Mouse (Mus musculus): ENCODE results near the gene Pld2. TPM values are rescaled to one million over a fixed set of nuclear protein-coding genes. Genes with fewer than 3 reads are reported as not detected.
A peak's percentile ranks its signal among the peaks of the same experiment; 100 is the strongest.

Gene Pld2
- total and polyA plus RNA-seq, 2 experiments from 2014 or later, result 17.7 to 64.3 TPM

- H3K4me3 ChIP-seq (ENCODE audit: low read length), result peak overlapping the region; percentile 63
- H3K27ac ChIP-seq, result peak overlapping the region; percentile 67; the same call in 1 of the 2 replicates
- 15% methylated on average over 9 of the region's 9 CpGs for WGBS
These were observed 441 bp upstream of the Pld2 start for GRCm38 (mm10) chr11:70539423-70539822.

GRCm38 (mm10) chr11:70540928-70541327 is 1.1 kb downstream of the Pld2 start:
- WGBS, result 88% methylated on average over 7 of the region's 7 CpGs

More at GRCm38 (mm10) chr11:70539423-70539822, 441 bp upstream of the Pld2 start:
- DNase-seq (ENCODE audit: low spot score) (no peak), ATAC-seq (no peak)
- no peaks in the 10 kb centered on the region for H3K36me3 ChIP-seq (ENCODE audit: insufficient read depth, low read length)
- no peaks in the 10 kb centered on the region for H3K27me3 ChIP-seq (ENCODE audit: insufficient read depth, low read length)
- TF ChIP-seq CTCF (IDR thresholded peaks at IDR 0.05; ENCODE audit: low read depth), result no peak
- peak overlapping the region; percentile 78 for H3K4me2 ChIP-seq (ENCODE audit: low read depth, low read length)
- H3K9ac ChIP-seq (replicated peaks; ENCODE audit: low read length), result peak overlapping the region; percentile 70
- H3K4me1 ChIP-seq (ENCODE audit: insufficient read depth, low read length), result no peaks in the 10 kb centered on the region
- H3K9me3 ChIP-seq (ENCODE audit: low read length), result no peaks in the 10 kb centered on the region

GRCm38 (mm10) chr11:70541415-70541814 is 1.6 kb downstream of the Pld2 start:
- Histone ChIP-seq H3K4me2 (ENCODE audit: low read depth, low read length) (peak overlapping the region; percentile 78), H3K27me3 (ENCODE audit: insufficient read depth, low read length) (no peaks in the 10 kb centered on the region), H3K9ac (replicated peaks; ENCODE audit: low read length) (peak overlapping the region; percentile 70; the same call in 1 of the 2 replicates), H3K9me3 (ENCODE audit: low read length) (no peaks in the 10 kb centered on the region), H3K4me3 (ENCODE audit: low read length) (peak overlapping the region; percentile 63; the same call in 1 of the 2 replicates), H3K4me1 (ENCODE audit: insufficient read depth, low read length) (no peaks in the 10 kb centered on the region), H3K27ac (peak overlapping the region; percentile 45), H3K36me3 (ENCODE audit: insufficient read depth, low read length) (no peaks in the 10 kb centered on the region)
- TF ChIP-seq CTCF (IDR thresholded peaks at IDR 0.05; ENCODE audit: low read depth), result no peak
- ATAC-seq, result peak; percentile 61; the same call in 1 of the 2 replicates
- 48% methylated on average over 5 of the region's 5 CpGs for WGBS
- peak; percentile 65 for DNase-seq (ENCODE audit: low spot score)

More at GRCm38 (mm10) chr11:70540928-70541327, 1.1 kb downstream of the Pld2 start:
- H3K9me3 ChIP-seq (ENCODE audit: low read length), result no peaks in the 10 kb centered on the region
- no peak for TF ChIP-seq CTCF (IDR thresholded peaks at IDR 0.05; ENCODE audit: low read depth)
- peak overlapping the region; percentile 63 for H3K4me3 ChIP-seq (ENCODE audit: low read length)
- no peaks in the 10 kb centered on the region for H3K36me3 ChIP-seq (ENCODE audit: insufficient read depth, low read length)
- DNase-seq (ENCODE audit: low spot score), result no peak
- no peaks in the 10 kb centered on the region for H3K27me3 ChIP-seq (ENCODE audit: insufficient read depth, low read length)
- peak overlapping the region; percentile 78 for H3K4me2 ChIP-seq (ENCODE audit: low read depth, low read length)
- peak overlapping the region; percentile 70 for H3K9ac ChIP-seq (replicated peaks; ENCODE audit: low read length)
- H3K27ac ChIP-seq, result peak overlapping the region; percentile 36; the same call in 1 of the 2 replicates
- no peak for ATAC-seq
- H3K4me1 ChIP-seq (ENCODE audit: insufficient read depth, low read length), result no peaks in the 10 kb centered on the region

- 75% methylated on average over 7 of the region's 7 CpGs for WGBS
- Histone ChIP-seq H3K27ac (no peak overlapping the region), H3K4me1 (ENCODE audit: insufficient read depth, low read length) (no peaks in the 10 kb centered on the region), H3K4me3 (ENCODE audit: low read length) (no peak overlapping the region), H3K27me3 (ENCODE audit: insufficient read depth, low read length) (no peaks in the 10 kb centered on the region), H3K9me3 (ENCODE audit: low read length) (no peaks in the 10 kb centered on the region), H3K36me3 (ENCODE audit: insufficient read depth, low read length) (no peaks in the 10 kb centered on the region), H3K9ac (replicated peaks; ENCODE audit: low read length) (no peak overlapping the region), H3K4me2 (ENCODE audit: low read depth, low read length) (no peak overlapping the region)
- ATAC-seq, result no peak
- no peak for TF ChIP-seq CTCF (IDR thresholded peaks at IDR 0.05; ENCODE audit: low read depth)
- no peak for DNase-seq (ENCODE audit: low spot score)
These were observed 4.6 kb downstream of the Pld2 start for GRCm38 (mm10) chr11:70544496-70544895.

GRCm38 (mm10) chr11:70551526-70551925 is 11.7 kb downstream of the Pld2 start:
- H3K36me3 ChIP-seq (ENCODE audit: insufficient read depth, low read length), result no peaks in the 10 kb centered on the region; the same call in 1 of the 2 replicates
- H3K4me1 ChIP-seq (ENCODE audit: insufficient read depth, low read length), result no peaks in the 10 kb centered on the region
- DNase-seq (ENCODE audit: low spot score) (no peak), ATAC-seq (no peak)
- 88% methylated on average over 8 of the region's 8 CpGs for WGBS
- H3K27me3 ChIP-seq (ENCODE audit: insufficient read depth, low read length), result no peaks in the 10 kb centered on the region
- no peak for TF ChIP-seq CTCF (IDR thresholded peaks at IDR 0.05; ENCODE audit: low read depth)
- no peak overlapping the region for H3K4me2 ChIP-seq (ENCODE audit: low read depth, low read length)
- no peak overlapping the region for H3K9ac ChIP-seq (replicated peaks; ENCODE audit: low read length)
- no peak overlapping the region for H3K27ac ChIP-seq
- H3K4me3 ChIP-seq (ENCODE audit: low read length), result no peak overlapping the region
- no peaks in the 10 kb centered on the region for H3K9me3 ChIP-seq (ENCODE audit: low read length)

- Histone ChIP-seq H3K36me3 (ENCODE audit: insufficient read depth, low read length) (no peaks in the 10 kb centered on the region; the same call in 1 of the 2 replicates), H3K9me3 (ENCODE audit: low read length) (no peaks in the 10 kb centered on the region), H3K4me3 (ENCODE audit: low read length) (no peak overlapping the region), H3K9ac (replicated peaks; ENCODE audit: low read length) (no peak overlapping the region), H3K27me3 (ENCODE audit: insufficient read depth, low read length) (no peaks in the 10 kb centered on the region), H3K4me2 (ENCODE audit: low read depth, low read length) (no peak overlapping the region), H3K27ac (no peak overlapping the region), H3K4me1 (ENCODE audit: insufficient read depth, low read length) (no peaks in the 10 kb centered on the region)
- DNase-seq (ENCODE audit: low spot score) (no peak), ATAC-seq (no peak)
- TF ChIP-seq CTCF (IDR thresholded peaks at IDR 0.05; ENCODE audit: low read depth), result no peak
- 37% methylated on average over 7 of the region's 7 CpGs for whole genome bisulfite sequencing
These were observed 14.1 kb downstream of the Pld2 start for GRCm38 (mm10) chr11:70553940-70554339.

- no peak for DNase-seq (ENCODE audit: low spot score)
- H3K27me3 ChIP-seq (ENCODE audit: insufficient read depth, low read length), result no peaks in the 10 kb centered on the region
- 91% methylated on average over 9 of the region's 9 CpGs for WGBS
- no peaks in the 10 kb centered on the region; the same call in 1 of the 2 replicates for H3K36me3 ChIP-seq (ENCODE audit: insufficient read depth, low read length)
- no peak overlapping the region for H3K4me3 ChIP-seq (ENCODE audit: low read length)
- H3K9ac ChIP-seq (replicated peaks; ENCODE audit: low read length), result no peak overlapping the region
- no peak for ATAC-seq
- peak; percentile 18; the same call in 1 of the 2 replicates for TF ChIP-seq CTCF (IDR thresholded peaks at IDR 0.05; ENCODE audit: low read depth)
- H3K4me1 ChIP-seq (ENCODE audit: insufficient read depth, low read length), result no peaks in the 10 kb centered on the region
- H3K4me2 ChIP-seq (ENCODE audit: low read depth, low read length), result no peak overlapping the region
- no peak overlapping the region for H3K27ac ChIP-seq
- no peaks in the 10 kb centered on the region for H3K9me3 ChIP-seq (ENCODE audit: low read length)
These were observed 17.7 kb downstream of the Pld2 start for GRCm38 (mm10) chr11:70557545-70557944.
